Mouse (Mus musculus): ENCODE results near the gene Ggt1. TPM values are rescaled to one million over a fixed set of nuclear protein-coding genes. Genes with fewer than 3 reads are reported as not detected.
A peak's percentile ranks its signal among the peaks of the same experiment; 100 is the strongest.

Ggt1 gene
- total RNA-seq, 2 experiments from 2014 or later = 3.2 to 4.1 TPM

DNA sequence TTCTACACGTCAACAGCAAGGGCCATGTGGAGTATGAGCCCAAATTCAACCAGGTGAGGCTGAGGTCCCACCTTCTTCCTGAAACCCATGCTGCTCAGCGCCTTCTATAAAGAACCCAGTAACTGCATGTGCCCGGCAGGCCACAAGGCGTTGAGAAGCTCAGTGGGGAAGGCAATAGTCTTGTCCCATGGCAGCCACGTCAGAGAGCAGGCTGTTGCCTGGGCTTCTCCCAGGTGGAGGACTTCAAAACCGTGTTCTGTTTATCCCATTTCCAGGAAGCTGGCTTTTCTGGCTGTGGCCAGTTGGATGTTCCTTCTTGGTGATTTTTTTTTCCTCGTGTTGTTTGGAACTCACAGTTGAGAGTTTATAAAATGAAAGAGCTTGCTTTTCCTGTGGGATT, 49.1 kb downstream of the Ggt1 start:
- Histone ChIP-seq H3K27ac (no peak overlapping the region), H3K4me3 (no peak overlapping the region)
- intact Hi-C loops (cut with DNase I) = no loop called here
- TF ChIP-seq CTCF (IDR thresholded peaks at IDR 0.05) = no peak
- no peak for DNase-seq (ENCODE audit: extremely low spot score in 1 of 2, low spot score in 2 of 2)

DNA sequence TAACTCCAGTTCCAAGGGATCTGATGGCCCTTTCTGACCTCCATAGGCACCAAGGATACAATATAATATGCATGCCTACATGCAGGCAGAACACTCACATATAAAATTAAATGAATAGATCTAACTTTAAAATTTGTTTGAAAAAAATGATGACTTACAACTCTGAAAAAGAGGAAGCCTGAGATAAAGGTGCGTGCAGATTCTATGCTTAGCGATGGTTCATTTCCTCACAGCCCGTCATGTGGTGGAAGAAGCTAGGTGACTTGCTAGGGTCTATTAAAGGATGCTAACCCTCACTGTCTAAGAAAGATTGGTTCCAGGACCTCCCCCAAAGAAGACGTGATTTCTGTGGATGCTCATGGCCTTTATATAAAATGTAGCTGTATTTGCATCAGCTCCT, 54.6 kb downstream of the Ggt1 start:
- Histone ChIP-seq H3K4me3 (no peak overlapping the region), H3K27ac (no peak overlapping the region)
- DNase-seq (ENCODE audit: extremely low spot score in 1 of 2, low spot score in 2 of 2) = no peak
- TF ChIP-seq CTCF (IDR thresholded peaks at IDR 0.05) = no peak
- intact Hi-C loops (cut with DNase I) = no loop called here

DNA sequence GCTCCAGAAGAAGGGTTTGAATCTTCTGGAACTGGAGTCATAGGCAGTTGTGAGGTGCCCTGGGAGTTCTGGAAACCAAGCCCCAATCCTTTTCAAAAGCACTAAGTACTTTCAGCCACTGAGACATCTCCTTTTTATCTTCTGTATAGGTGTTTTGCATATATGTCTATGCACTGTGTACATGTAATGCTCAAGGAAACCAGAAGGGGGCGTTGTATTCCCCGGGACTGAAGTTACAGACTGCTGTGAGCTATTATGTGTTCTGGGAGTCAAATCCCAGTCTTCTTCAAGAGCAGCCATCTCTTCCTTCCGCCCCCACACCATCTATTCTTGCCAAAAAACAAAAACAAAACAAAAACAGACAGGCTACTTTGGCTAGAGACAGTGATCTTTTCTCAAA, 59.4 kb downstream of the Ggt1 start:
- peak; percentile 30 for TF ChIP-seq CTCF (IDR thresholded peaks at IDR 0.05)
- Histone ChIP-seq H3K4me3 (no peak overlapping the region), H3K27ac (no peak overlapping the region)
- no peak for DNase-seq (ENCODE audit: extremely low spot score in 1 of 2, low spot score in 2 of 2)
- intact Hi-C loops (cut with DNase I) = no loop called here

GRCm38 (mm10) chr10:75625920-75626319, 64.5 kb downstream of the Ggt1 start:
- DNase-seq (ENCODE audit: extremely low spot score in 1 of 2, low spot score in 2 of 2) = no peak
- H3K4me3 ChIP-seq = no peak overlapping the region
- TF ChIP-seq CTCF (IDR thresholded peaks at IDR 0.05) = no peak
- intact Hi-C loops (cut with DNase I) = no loop called here
- no peak overlapping the region for H3K27ac ChIP-seq

DNA sequence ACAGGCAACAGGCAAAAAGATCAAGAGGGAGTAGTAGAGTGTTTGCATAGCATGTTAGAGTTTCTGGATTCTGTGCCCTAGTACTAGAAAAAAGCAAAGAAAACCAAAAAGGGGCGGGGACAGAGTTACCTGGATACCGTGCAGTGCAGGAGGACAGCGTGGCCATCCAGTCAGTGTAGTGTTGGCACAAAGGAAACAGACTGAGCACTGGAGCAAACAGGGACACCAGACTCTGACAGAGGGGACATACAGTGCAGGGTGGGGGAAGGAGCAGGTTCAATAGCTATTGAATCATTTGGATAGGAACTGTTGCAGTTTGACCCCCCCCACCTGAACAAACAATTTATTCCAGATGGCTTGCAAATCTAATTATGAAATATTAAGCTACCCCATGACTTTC, 65.6 kb downstream of the Ggt1 start:
- no peak for TF ChIP-seq CTCF (IDR thresholded peaks at IDR 0.05)
- H3K27ac ChIP-seq = no peak overlapping the region
- intact Hi-C loops (cut with DNase I) = no loop called here
- no peak overlapping the region for H3K4me3 ChIP-seq
- no peak for DNase-seq (ENCODE audit: extremely low spot score in 1 of 2, low spot score in 2 of 2)

- DNase-seq (ENCODE audit: extremely low spot score in 1 of 2, low spot score in 2 of 2) = no peak
- no peak for TF ChIP-seq CTCF (IDR thresholded peaks at IDR 0.05)
- intact Hi-C loops (cut with DNase I) = no loop called here
- Histone ChIP-seq H3K4me3 (no peak overlapping the region), H3K27ac (no peak overlapping the region)
Observed at GRCm38 (mm10) chr10:75627490-75627889, 66.1 kb downstream of the Ggt1 start.

- DNase-seq (ENCODE audit: extremely low spot score in 1 of 2, low spot score in 2 of 2) = peak in 1 of 2 experiments; percentile 26
- intact Hi-C loops (cut with DNase I) = no loop called here
- no peak overlapping the region; the same call in none of the 2 replicates for H3K27ac ChIP-seq
- no peak for TF ChIP-seq CTCF (IDR thresholded peaks at IDR 0.05)
- H3K4me3 ChIP-seq = no peak overlapping the region
Observed at GRCm38 (mm10) chr10:75632633-75633032, 71.2 kb downstream of the Ggt1 start.

- no peak overlapping the region for H3K4me3 ChIP-seq
- DNase-seq (ENCODE audit: extremely low spot score in 1 of 2, low spot score in 2 of 2) = peak in 1 of 2 experiments; percentile 9
- no peak for TF ChIP-seq CTCF (IDR thresholded peaks at IDR 0.05)
- intact Hi-C loops (cut with DNase I) = no loop called here
- H3K27ac ChIP-seq = no peak overlapping the region; the same call in 1 of the 2 replicates
Observed at GRCm38 (mm10) chr10:75633048-75633447, 71.6 kb downstream of the Ggt1 start.

DNA sequence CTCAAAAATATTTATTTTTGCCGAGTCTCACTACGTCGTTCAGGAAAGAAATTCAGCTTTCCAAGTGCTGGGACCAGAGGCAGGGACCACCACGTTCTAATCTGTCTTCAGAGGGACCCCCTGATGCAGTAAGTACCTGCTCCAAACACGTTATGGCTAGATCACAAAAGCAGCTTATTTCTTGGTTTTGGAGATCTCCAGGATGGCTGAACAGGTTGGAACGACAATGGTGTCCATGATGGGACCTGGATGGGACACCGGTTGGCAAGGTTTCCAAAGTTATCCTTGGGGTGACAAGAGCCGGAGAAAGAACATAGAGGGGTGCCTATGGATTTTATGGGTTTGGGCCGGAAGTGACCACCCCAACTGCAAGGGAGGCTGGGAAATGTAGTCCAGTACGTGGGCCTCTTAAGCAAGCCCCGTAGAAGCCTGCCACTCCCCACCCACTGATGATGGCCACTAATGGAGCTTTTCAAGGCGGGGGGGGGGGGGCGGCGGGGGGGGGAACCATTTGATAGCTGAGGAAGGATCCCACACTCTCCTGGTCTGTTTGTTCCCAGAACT, 72.3 kb downstream of the Ggt1 start:
- no peak for TF ChIP-seq CTCF (IDR thresholded peaks at IDR 0.05)
- intact Hi-C loops (cut with DNase I) = loop anchor here (2.0 kb wide), 1 partner anchor 219 kb away; no protein-coding TSS in a partner anchor
- Histone ChIP-seq H3K27ac (no peak overlapping the region), H3K4me3 (no peak overlapping the region)
- no peak for DNase-seq (ENCODE audit: extremely low spot score in 1 of 2, low spot score in 2 of 2)

GRCm38 (mm10) chr10:75634610-75635009, 73.2 kb downstream of the Ggt1 start:
- Histone ChIP-seq H3K27ac (no peak overlapping the region), H3K4me3 (no peak overlapping the region)
- TF ChIP-seq CTCF (IDR thresholded peaks at IDR 0.05) = no peak
- intact Hi-C loops (cut with DNase I) = loop anchor here (1.0 to 5.0 kb wide), 3 partner anchors 48 to 218 kb away; no protein-coding TSS in a partner anchor
- no peak for DNase-seq (ENCODE audit: extremely low spot score in 1 of 2, low spot score in 2 of 2)

GRCm38 (mm10) chr10:75635019-75635692, 73.8 kb downstream of the Ggt1 start:
- intact Hi-C loops (cut with DNase I) = loop anchor here (1.0 to 5.0 kb wide), 3 partner anchors 49 to 218 kb away; no protein-coding TSS in a partner anchor
- Histone ChIP-seq H3K4me3 (no peak overlapping the region), H3K27ac (no peak overlapping the region)
- no peak for TF ChIP-seq CTCF (IDR thresholded peaks at IDR 0.05)
- no peak for DNase-seq (ENCODE audit: extremely low spot score in 1 of 2, low spot score in 2 of 2)

DNA sequence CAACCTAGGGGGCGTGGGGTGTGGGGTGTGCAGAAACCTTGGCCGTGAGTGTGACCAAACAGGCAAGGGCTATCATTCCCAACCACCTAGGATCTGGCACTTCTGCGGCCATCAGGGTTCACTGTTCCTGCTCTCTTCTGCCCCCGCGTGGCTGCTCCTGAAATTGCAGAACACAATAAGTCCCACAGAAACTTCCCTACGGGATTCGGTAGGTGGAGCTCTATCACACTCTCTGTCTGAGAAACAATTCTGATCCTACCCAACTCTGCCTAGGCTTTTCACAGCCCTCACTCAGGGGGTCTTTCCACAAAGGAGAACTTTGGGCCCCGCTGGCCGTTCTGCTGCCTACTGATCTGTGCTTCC, 74.3 kb downstream of the Ggt1 start:
- H3K4me3 ChIP-seq = no peak overlapping the region
- H3K27ac ChIP-seq = no peak overlapping the region
- no peak; the same call in none of the 2 replicates for TF ChIP-seq CTCF (IDR thresholded peaks at IDR 0.05)
- intact Hi-C loops (cut with DNase I) = loop anchor here (1.0 to 5.0 kb wide), 3 partner anchors 49 to 217 kb away; no protein-coding TSS in a partner anchor
- peak; percentile 83 to 86 for DNase-seq (ENCODE audit: extremely low spot score in 1 of 2, low spot score in 2 of 2)

Other genes starting within 250 kb of the Ggt1 start
- gene Adora2a, start 244.7 kb upstream of the Ggt1 start, total RNA-seq (2021) = 10 to 100 TPM in 1 of 2 experiments, 1 to 10 TPM in 1; 6.8 to 18.7 TPM
- under 1 TPM; 0.29 to 0.30 TPM for gene Upb1, start 160.5 kb upstream of the Ggt1 start, total RNA-seq (2021)
- 10 to 100 TPM; 65.4 to 73.4 TPM for gene Snrpd3, start 44.1 kb upstream of the Ggt1 start, total RNA-seq (2021)
- gene Gucd1, start 43.6 kb upstream of the Ggt1 start, total RNA-seq (2021) = 10 to 100 TPM; 16.8 to 18.1 TPM
- 1 to 10 TPM; 9.4 to 9.9 TPM for gene Lrrc75b, start 1.3 kb upstream of the Ggt1 start, total RNA-seq (2021)
- gene Ggt5, start 27.7 kb downstream of the Ggt1 start, total RNA-seq (2021) = 1 to 10 TPM; 2.7 to 3.8 TPM
- 1 to 10 TPM; 8.4 to 8.9 TPM for gene Susd2, start 82.4 kb downstream of the Ggt1 start, total RNA-seq (2021)
- 10 to 100 TPM; 78.0 to 79.3 TPM for gene Cabin1, start 202.7 kb downstream of the Ggt1 start, total RNA-seq (2021)
- 10 to 100 TPM; 43.3 to 49.3 TPM for gene Ddt, start 211.8 kb downstream of the Ggt1 start, total RNA-seq (2021)
- gene Gm20441, start 219.3 kb downstream of the Ggt1 start, total RNA-seq (2021) = not detected
- 1 to 10 TPM; 1.7 to 2.8 TPM for gene Gstt3, start 219.8 kb downstream of the Ggt1 start, total RNA-seq (2021)
- gene Gstt1, start 237.0 kb downstream of the Ggt1 start, total RNA-seq (2021) = 10 to 100 TPM; 11.0 to 12.2 TPM